Mouse (Mus musculus) central nervous system, embryonic 14 days (tissue): ENCODE measurements around the gene Gm11214. TPM values are rescaled to one million over a fixed set of nuclear protein-coding genes. Genes with fewer than 3 reads are reported as not detected.

Source experiments
- polyA plus RNA-seq: library from polyadenylated mRNA; depleted of rRNA; stranded (reverse); fragments of >200 nt; gene quantifications from 2 replicates; pipeline ENCODE4 v1.2.3, GENCODE M21; 2012; rRNA removed

Gm11214 gene
- polyA plus RNA-seq: not detected in 2 replicates

GRCm38 (mm10) chr4:63663279-63663678 is at the start of gene Gm11214:
Gene Gm11214 (minus strand): TSS chr4:63663379.

GRCm38 (mm10) chr4:63622378-63622835 is 40.8 kb downstream of the Gm11214 start, which contains the start of gene Tex48:
Gene Tex48 (minus strand): TSS chr4:63622428.

Other genes with a start within 250 kb of the Gm11214 start
- 28.2 and 28.8 TPM in 2 replicates for gene Whrn, start 167.4 kb downstream of the Gm11214 start, polyA plus RNA-seq
- 202 and 240 TPM in 2 replicates for gene Atp6v1g1, start 118.6 kb downstream of the Gm11214 start, polyA plus RNA-seq
- gene Tmem268, start 104.6 kb downstream of the Gm11214 start, polyA plus RNA-seq: 3.9 and 4.0 TPM in 2 replicates
- gene Gm11213, start 58.1 kb downstream of the Gm11214 start, polyA plus RNA-seq: not detected in 2 replicates
- not detected in 2 replicates for gene Tex48, start 41.0 kb downstream of the Gm11214 start, polyA plus RNA-seq
- 0.03 TPM in 1 of 2 replicates, not detected in the other for gene Tnfsf15, start 81.7 kb upstream of the Gm11214 start, polyA plus RNA-seq
- 0.05 and 0.06 TPM in 2 replicates for gene Tnfsf8, start 198.0 kb upstream of the Gm11214 start, polyA plus RNA-seq